Mouse (Mus musculus): Measurements from ENCODE around the gene Tango6. TPM values are rescaled to one million over a fixed set of nuclear protein-coding genes. Genes with fewer than 3 reads are reported as not detected.

Tango6 gene
- polyA plus RNA-seq (2015; fragmentation: Nextera tagmentation; extraction: Ambion mirVana) = 6.7 and 8.6 TPM in 2 replicates

- peak within 1 kb of the TSS; percentile 68 for H3K4me2 ChIP-seq
- peak; percentile 95 for ATAC-seq (replicated peaks; ENCODE audit: insufficient number of reproducible peaks, insufficient read depth, low FRiP score, low read depth)
- H3K9ac ChIP-seq = peak within 1 kb of the TSS; percentile 79
- H3K4me1 ChIP-seq (replicated peaks) = peaks cover 2% of the 10 kb centered on the region; the same call in 1 of the 2 replicates
- peak within 1 kb of the TSS; percentile 95 for H3K27ac ChIP-seq
- peak within 1 kb of the TSS; percentile 72 for H3K4me3 ChIP-seq
- H3K27me3 ChIP-seq = no peaks in the 10 kb centered on the region
- under 1% methylated on average over 50 of the region's 50 CpGs for WGBS
- no peaks in the 10 kb centered on the region for H3K9me3 ChIP-seq (replicated peaks)
- H3K36me3 ChIP-seq = no peaks in the 10 kb centered on the region
Observed at GRCm38 (mm10) chr8:106682971-106683668, at the start of gene Tango6. TSS of gene Tango6 (plus strand) at chr8:106683068.

DNA sequence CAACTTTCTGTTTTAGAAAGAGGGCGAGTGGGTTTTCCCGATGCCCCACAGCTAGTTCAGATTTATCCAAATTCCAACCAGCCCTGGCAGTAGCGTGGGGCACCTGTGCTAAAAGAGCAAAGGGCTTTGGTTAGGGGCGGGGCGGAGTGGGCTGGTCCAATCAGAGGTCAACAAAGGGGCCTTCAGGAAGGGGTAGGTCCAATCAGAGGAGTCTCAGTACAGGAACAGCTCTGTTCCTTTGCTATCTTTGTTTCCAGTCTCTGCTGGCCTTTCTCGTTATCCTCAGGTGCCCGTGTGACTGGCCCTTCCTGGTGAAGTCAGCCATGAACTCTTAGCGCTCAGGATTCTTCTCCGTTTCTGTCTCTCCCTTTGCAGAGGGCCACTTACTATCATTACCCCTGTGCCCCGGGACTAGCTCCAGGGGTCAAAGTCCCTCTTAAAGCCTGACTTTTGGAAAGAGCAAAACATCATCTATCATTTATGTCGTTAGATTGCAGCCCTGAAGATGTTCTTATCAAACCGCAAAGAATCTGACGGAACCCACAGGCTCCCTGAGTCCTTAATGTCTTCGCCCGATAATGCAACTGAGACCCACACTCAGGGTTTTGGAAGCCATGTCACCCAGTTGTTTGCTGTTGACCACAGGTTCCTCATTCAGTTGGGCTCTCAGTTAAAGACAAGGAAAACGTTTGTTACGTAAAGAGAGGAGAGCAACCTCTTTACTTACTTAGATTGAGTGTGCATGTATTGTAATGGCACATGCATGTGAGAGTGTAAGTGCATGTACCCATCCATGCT is 49.3 kb upstream of the Tango6 start:
- no peaks in the 10 kb centered on the region for H3K27me3 ChIP-seq
- WGBS = 70% methylated on average over 17 of the region's 17 CpGs
- no peak overlapping the region for H3K9ac ChIP-seq
- no peak overlapping the region for H3K4me2 ChIP-seq
- H3K9me3 ChIP-seq (replicated peaks) = no peaks in the 10 kb centered on the region
- ATAC-seq (replicated peaks; ENCODE audit: insufficient number of reproducible peaks, insufficient read depth, low FRiP score, low read depth) = no peak
- no peak overlapping the region for H3K4me3 ChIP-seq
- H3K4me1 ChIP-seq (replicated peaks) = no peaks in the 10 kb centered on the region
- no peaks in the 10 kb centered on the region for H3K36me3 ChIP-seq
- H3K27ac ChIP-seq = no peak overlapping the region

DNA sequence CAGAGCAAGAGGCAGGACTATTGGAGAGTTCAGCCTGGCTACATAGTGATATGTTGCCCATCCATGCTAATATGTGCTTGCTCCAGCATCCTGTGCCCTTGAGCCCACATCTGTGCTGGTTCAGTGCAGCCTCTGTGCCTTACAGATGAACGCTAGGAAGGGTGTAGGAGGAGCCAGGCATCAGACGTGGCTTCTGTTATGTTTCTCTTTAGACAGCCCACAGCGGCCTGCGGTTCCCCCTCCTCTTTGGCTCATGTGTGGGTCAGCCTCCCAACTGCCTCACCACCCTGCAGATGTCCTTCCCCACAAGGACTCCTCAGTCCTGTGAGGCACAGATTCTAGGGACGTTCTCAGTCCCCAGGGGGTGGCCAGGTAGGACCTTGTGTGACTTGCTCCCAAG is 47.6 kb upstream of the Tango6 start:
- no peak overlapping the region for H3K4me2 ChIP-seq
- no peaks in the 10 kb centered on the region for H3K9me3 ChIP-seq (replicated peaks)
- no peaks in the 10 kb centered on the region for H3K36me3 ChIP-seq
- H3K27ac ChIP-seq = no peak overlapping the region
- H3K9ac ChIP-seq = no peak overlapping the region
- WGBS = 20% methylated on average over 5 of the region's 5 CpGs
- H3K27me3 ChIP-seq = no peaks in the 10 kb centered on the region
- H3K4me3 ChIP-seq = no peak overlapping the region
- H3K4me1 ChIP-seq (replicated peaks) = no peaks in the 10 kb centered on the region
- no peak for ATAC-seq (replicated peaks; ENCODE audit: insufficient number of reproducible peaks, insufficient read depth, low FRiP score, low read depth)

GRCm38 (mm10) chr8:106637446-106637845 is 45.4 kb upstream of the Tango6 start:
- H3K9me3 ChIP-seq (replicated peaks) = no peaks in the 10 kb centered on the region
- peak overlapping the region; percentile 1; the same call in 1 of the 2 replicates for H3K27ac ChIP-seq
- H3K4me3 ChIP-seq = no peak overlapping the region
- no peak overlapping the region for H3K9ac ChIP-seq
- no peaks in the 10 kb centered on the region for H3K36me3 ChIP-seq
- H3K4me2 ChIP-seq = no peak overlapping the region
- no peak for ATAC-seq (replicated peaks; ENCODE audit: insufficient number of reproducible peaks, insufficient read depth, low FRiP score, low read depth)
- H3K4me1 ChIP-seq (replicated peaks) = no peaks in the 10 kb centered on the region
- 76% methylated on average over 4 of the region's 4 CpGs for WGBS
- H3K27me3 ChIP-seq = no peaks in the 10 kb centered on the region

GRCm38 (mm10) chr8:106638768-106639295 is 44.0 kb upstream of the Tango6 start:
- Histone ChIP-seq H3K4me3 (no peak overlapping the region), H3K4me1 (replicated peaks) (no peaks in the 10 kb centered on the region), H3K27me3 (no peaks in the 10 kb centered on the region), H3K27ac (no peak overlapping the region), H3K9ac (no peak overlapping the region), H3K9me3 (replicated peaks) (no peaks in the 10 kb centered on the region), H3K4me2 (no peak overlapping the region), H3K36me3 (no peaks in the 10 kb centered on the region)
- no peak for ATAC-seq (replicated peaks; ENCODE audit: insufficient number of reproducible peaks, insufficient read depth, low FRiP score, low read depth)
- 89% methylated on average over 7 of the region's 7 CpGs for WGBS

- H3K4me2 ChIP-seq = no peak overlapping the region
- H3K9ac ChIP-seq = no peak overlapping the region
- 79% methylated on average over 7 of the region's 7 CpGs for WGBS
- H3K36me3 ChIP-seq = no peaks in the 10 kb centered on the region
- H3K4me1 ChIP-seq (replicated peaks) = no peaks in the 10 kb centered on the region
- H3K9me3 ChIP-seq (replicated peaks) = no peaks in the 10 kb centered on the region
- ATAC-seq (replicated peaks; ENCODE audit: insufficient number of reproducible peaks, insufficient read depth, low FRiP score, low read depth) = no peak
- no peak overlapping the region for H3K4me3 ChIP-seq
- H3K27me3 ChIP-seq = no peaks in the 10 kb centered on the region
- no peak overlapping the region for H3K27ac ChIP-seq
Observed at GRCm38 (mm10) chr8:106640212-106640611, 42.7 kb upstream of the Tango6 start.

DNA sequence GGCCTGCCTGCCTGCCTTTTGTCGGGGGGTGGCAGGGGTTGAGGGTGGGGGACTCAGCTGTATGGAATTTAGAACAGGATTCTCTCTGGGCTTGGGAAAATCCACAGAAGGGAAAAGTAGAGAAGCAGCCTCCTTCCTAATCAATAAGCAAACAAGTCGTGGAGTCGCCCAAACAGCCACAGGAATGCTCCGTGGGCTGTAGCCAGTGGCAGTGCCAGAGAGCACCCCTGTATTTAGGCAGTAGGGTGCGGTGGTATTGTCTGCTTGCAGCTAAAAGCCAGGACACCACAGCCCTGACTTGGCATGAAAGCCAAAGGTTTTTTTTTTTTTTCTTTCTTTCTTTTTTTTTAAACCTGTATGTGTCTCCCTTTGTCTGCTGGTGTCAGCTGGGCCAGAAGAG is 41.9 kb upstream of the Tango6 start:
- no peaks in the 10 kb centered on the region for H3K9me3 ChIP-seq (replicated peaks)
- H3K36me3 ChIP-seq = no peaks in the 10 kb centered on the region
- H3K4me2 ChIP-seq = no peak overlapping the region
- no peaks in the 10 kb centered on the region for H3K4me1 ChIP-seq (replicated peaks)
- WGBS = 70% methylated on average over 5 of the region's 5 CpGs
- no peak overlapping the region for H3K4me3 ChIP-seq
- H3K27me3 ChIP-seq = no peaks in the 10 kb centered on the region
- H3K9ac ChIP-seq = no peak overlapping the region
- ATAC-seq (replicated peaks; ENCODE audit: insufficient number of reproducible peaks, insufficient read depth, low FRiP score, low read depth) = no peak
- no peak overlapping the region for H3K27ac ChIP-seq

DNA sequence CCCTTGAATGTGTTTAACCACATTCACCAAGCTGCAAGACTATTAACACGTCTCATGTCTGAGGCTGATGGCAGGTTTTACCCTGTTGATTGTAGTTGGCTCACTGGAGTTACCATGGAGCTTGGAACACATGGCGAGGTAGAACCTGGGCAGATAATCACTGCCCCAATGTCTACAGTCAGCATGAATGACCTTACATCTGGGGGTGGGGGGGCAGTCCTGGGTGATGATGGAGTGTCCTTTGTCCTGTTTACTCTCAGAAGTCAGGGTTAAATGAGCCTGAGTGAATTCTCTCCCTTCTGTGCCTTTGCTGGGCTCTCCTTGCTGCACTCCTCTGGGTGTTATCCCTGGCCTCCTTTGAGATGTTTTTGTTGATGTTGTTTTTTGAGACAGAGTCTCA is 40.7 kb upstream of the Tango6 start:
- Histone ChIP-seq H3K9ac (no peak overlapping the region), H3K9me3 (replicated peaks) (no peaks in the 10 kb centered on the region), H3K27me3 (no peaks in the 10 kb centered on the region), H3K27ac (no peak overlapping the region), H3K4me3 (no peak overlapping the region), H3K4me2 (no peak overlapping the region), H3K36me3 (no peaks in the 10 kb centered on the region), H3K4me1 (replicated peaks) (no peaks in the 10 kb centered on the region; the same call in 1 of the 2 replicates)
- no peak for ATAC-seq (replicated peaks; ENCODE audit: insufficient number of reproducible peaks, insufficient read depth, low FRiP score, low read depth)
- WGBS = 67% methylated on average over 2 of the region's 2 CpGs

GRCm38 (mm10) chr8:106643100-106643499 is 39.8 kb upstream of the Tango6 start:
- Histone ChIP-seq H3K9me3 (replicated peaks) (no peaks in the 10 kb centered on the region), H3K4me3 (no peak overlapping the region), H3K27ac (no peak overlapping the region), H3K27me3 (no peaks in the 10 kb centered on the region), H3K4me1 (replicated peaks) (no peaks in the 10 kb centered on the region; the same call in 1 of the 2 replicates), H3K36me3 (no peaks in the 10 kb centered on the region), H3K9ac (no peak overlapping the region), H3K4me2 (no peak overlapping the region)
- 79% methylated on average over 4 of the region's 4 CpGs for WGBS
- no peak for ATAC-seq (replicated peaks; ENCODE audit: insufficient number of reproducible peaks, insufficient read depth, low FRiP score, low read depth)

- Histone ChIP-seq H3K9ac (no peak overlapping the region), H3K36me3 (no peaks in the 10 kb centered on the region), H3K27me3 (no peaks in the 10 kb centered on the region), H3K4me3 (no peak overlapping the region), H3K4me2 (no peak overlapping the region), H3K27ac (no peak overlapping the region), H3K9me3 (replicated peaks) (no peaks in the 10 kb centered on the region), H3K4me1 (replicated peaks) (no peaks in the 10 kb centered on the region; the same call in 1 of the 2 replicates)
- no peak for ATAC-seq (replicated peaks; ENCODE audit: insufficient number of reproducible peaks, insufficient read depth, low FRiP score, low read depth)
- 74% methylated on average over 3 of the region's 3 CpGs for WGBS
Observed at GRCm38 (mm10) chr8:106644957-106645356, 37.9 kb upstream of the Tango6 start.

- Histone ChIP-seq H3K4me1 (replicated peaks) (no peaks in the 10 kb centered on the region; the same call in 1 of the 2 replicates), H3K9me3 (replicated peaks) (no peaks in the 10 kb centered on the region), H3K4me3 (no peak overlapping the region), H3K27ac (no peak overlapping the region), H3K4me2 (no peak overlapping the region), H3K27me3 (no peaks in the 10 kb centered on the region), H3K36me3 (no peaks in the 10 kb centered on the region), H3K9ac (no peak overlapping the region)
- 82% methylated on average over 2 of the region's 2 CpGs for WGBS
- no peak for ATAC-seq (replicated peaks; ENCODE audit: insufficient number of reproducible peaks, insufficient read depth, low FRiP score, low read depth)
Observed at GRCm38 (mm10) chr8:106646153-106646552, 36.7 kb upstream of the Tango6 start.

All from heart, embryonic 15.5 days (tissue).